Mouse (Mus musculus) C2C12 (cell line): ENCODE results near the gene Kat6b. TPM values are rescaled to one million over a fixed set of nuclear protein-coding genes. Genes with fewer than 3 reads are reported as not detected.

Experiments used
- H3K27me3 ChIP-seq: one replicate; pipeline ENCODE4 v1.6.1; 2011; ENCODE audit not compliant: control insufficient read depth, insufficient read depth, insufficient read length
- H3K36me3 ChIP-seq: one replicate; pipeline ENCODE4 v1.6.1; 2011; ENCODE audit not compliant: control insufficient read depth, insufficient read depth
- H3K4me3 ChIP-seq: one replicate; pipeline ENCODE4 v1.5.1; 2011; ENCODE audit warnings: mild to moderate bottlenecking, control low read depth; ENCODE audit not compliant: poor library complexity, insufficient read depth, severe bottlenecking
- H3K79me2 ChIP-seq: one replicate; pipeline ENCODE4 v1.6.1; 2011; ENCODE audit not compliant: control insufficient read depth, insufficient read depth
- H3K79me3 ChIP-seq: one replicate; pipeline ENCODE4 v1.6.1; 2011; ENCODE audit warnings: low read depth, control low read depth
- H3ac ChIP-seq: one replicate; pipeline ENCODE3; 2011; ENCODE audit warnings: low read depth; ENCODE audit not compliant: control insufficient read depth, insufficient read length
- CEBPB ChIP-seq: IDR thresholded peaks from one replicate; pipeline ENCODE4 v1.6.1; 2011; ENCODE audit warnings: low read depth, mild to moderate bottlenecking, control low read depth, moderate library complexity
- CTCF ChIP-seq: IDR thresholded peaks from one replicate; pipeline ENCODE4 v1.5.1; 2011; ENCODE audit not compliant: control insufficient read depth, insufficient read depth, insufficient read length
- FOSL1 ChIP-seq: IDR thresholded peaks from one replicate; pipeline ENCODE4 v1.8.0; 2011; ENCODE audit warnings: mild to moderate bottlenecking, low read length; ENCODE audit not compliant: poor library complexity, insufficient read depth, severe bottlenecking
- MAX ChIP-seq: IDR thresholded peaks from one replicate; pipeline ENCODE4 v1.6.1; 2011; ENCODE audit warnings: mild to moderate bottlenecking, control low read depth
- MYOD1 ChIP-seq: IDR thresholded peaks from one replicate; pipeline ENCODE4 v1.6.1; 2011; ENCODE audit warnings: low read depth; ENCODE audit not compliant: control insufficient read depth, insufficient read length
- MYOG ChIP-seq: IDR thresholded peaks from one replicate; pipeline ENCODE4 v1.6.1; 2011; ENCODE audit not compliant: control insufficient read depth, insufficient read length; ENCODE audit errors: extremely low read depth
- USF1 ChIP-seq: IDR thresholded peaks from one replicate; pipeline ENCODE4 v1.6.1; 2011; ENCODE audit warnings: low read depth, mild to moderate bottlenecking, control low read depth, moderate library complexity
- polyA plus RNA-seq: library from polyadenylated mRNA; unstranded; fragments of >200 nt; fragmentation: generic; extraction: Trizol; gene quantifications from one replicate; pipeline ENCODE4 v1.2.1, GENCODE M21; 2012; ENCODE audit warnings: missing spikeins

The Kat6b gene
- polyA plus RNA-seq, 1 experiment = 2.7 TPM

DNA sequence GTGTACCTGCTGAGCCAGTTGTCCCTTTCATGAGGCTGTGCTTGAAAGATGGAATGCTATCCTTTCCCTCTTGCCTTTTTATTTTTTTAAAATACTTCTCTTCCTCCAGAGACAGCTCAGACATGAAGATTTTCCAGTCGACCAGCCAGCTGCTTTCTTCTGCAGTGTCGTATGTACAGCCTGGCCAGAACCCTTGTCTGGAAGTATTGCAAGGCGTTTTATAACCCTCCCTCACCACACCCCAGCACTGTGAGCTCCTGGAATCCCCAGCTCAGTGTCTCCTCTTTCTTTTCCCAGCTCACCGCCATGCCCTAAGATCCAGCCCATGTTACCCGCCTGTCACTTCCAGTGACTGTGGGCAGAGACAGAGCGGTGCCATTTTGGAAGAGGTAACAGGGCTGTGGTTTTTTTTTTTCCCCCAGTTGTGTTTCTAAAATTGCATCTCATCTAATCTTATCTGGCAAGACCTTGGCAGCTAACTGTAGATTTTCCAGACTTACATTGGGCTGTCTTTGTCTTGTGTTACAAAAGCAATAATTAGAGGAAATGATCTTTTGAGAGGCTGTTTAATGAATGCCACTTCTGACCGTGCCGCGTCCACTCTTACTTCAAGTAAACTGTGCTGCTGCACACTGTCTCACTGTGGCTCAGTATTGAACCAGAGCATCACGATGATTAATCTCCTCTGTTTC, 77.4 kb downstream of the Kat6b start:
- no peak for TF ChIP-seq MYOG
- TF ChIP-seq CEBPB = no peak
- no peak for TF ChIP-seq MAX
- no peak overlapping the region for H3K4me3 ChIP-seq
- H3ac ChIP-seq = no peak overlapping the region
- H3K36me3 ChIP-seq = no peaks in the 10 kb centered on the region
- no peaks in the 10 kb centered on the region for H3K79me3 ChIP-seq
- peaks cover 14% of the 10 kb centered on the region for H3K79me2 ChIP-seq
- H3K27me3 ChIP-seq = no peaks in the 10 kb centered on the region

DNA sequence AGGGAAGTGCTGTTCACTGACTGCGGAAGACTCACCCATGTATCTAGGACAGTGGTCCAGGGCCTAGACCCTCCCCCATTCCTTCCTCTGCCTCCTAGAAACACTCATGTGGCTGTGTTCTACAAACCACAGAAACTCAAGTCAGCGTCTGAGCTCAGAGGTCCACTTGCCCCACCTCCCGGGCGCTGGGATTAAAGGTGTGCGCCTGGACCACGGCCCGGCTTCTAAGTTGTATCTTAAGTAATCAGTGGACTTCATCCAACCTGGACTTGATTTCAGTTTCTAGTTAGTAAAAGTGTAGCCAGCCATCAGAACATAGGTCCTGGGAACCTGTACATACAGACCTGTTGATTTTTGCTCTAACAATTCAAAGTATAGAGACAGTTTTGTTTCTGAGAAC, 78.2 kb downstream of the Kat6b start:
- H3K36me3 ChIP-seq = no peaks in the 10 kb centered on the region
- H3K79me3 ChIP-seq = no peaks in the 10 kb centered on the region
- no peak for TF ChIP-seq MYOD1
- no peak for TF ChIP-seq FOSL1
- no peak for TF ChIP-seq CEBPB
- TF ChIP-seq MAX = no peak
- no peak for TF ChIP-seq USF1
- no peak for TF ChIP-seq MYOG
- TF ChIP-seq CTCF = no peak
- H3K4me3 ChIP-seq = no peak overlapping the region
- no peaks in the 10 kb centered on the region for H3K27me3 ChIP-seq
- H3ac ChIP-seq = no peak overlapping the region
- peaks cover 14% of the 10 kb centered on the region for H3K79me2 ChIP-seq

DNA sequence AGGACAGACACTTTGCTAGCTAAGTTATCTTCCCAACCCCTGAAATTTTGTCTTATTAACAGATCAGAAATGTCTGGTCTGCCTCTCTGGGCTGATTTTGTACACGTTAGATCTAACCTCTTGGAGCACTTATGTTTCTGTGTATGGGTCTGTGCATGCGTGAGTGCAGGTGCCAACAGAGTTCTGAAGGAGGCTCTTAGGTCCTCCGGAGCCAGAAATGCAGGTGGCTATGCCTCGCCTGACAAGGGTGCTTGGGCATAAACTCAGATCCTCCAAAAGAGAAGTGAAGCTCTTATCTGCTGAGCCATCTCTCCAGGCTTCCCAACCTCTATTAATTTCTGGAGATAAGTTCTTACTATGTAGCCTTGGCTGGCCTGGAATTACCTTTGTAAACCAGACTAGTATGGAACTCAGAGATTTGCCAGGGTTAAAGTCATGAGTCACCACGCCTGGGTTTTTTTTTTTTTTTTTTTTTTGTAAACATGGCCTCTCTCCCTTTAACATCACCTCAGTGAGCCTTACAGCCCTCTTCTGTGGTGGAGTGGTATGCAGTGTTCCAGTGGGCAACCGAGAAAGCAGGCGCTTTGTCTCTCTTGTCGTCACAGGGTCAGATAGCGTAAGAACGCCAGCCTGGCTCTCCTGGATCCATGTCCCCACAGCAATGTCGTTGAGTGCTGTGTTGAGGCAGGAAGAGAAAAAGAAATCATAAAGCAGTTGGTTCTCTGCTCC, 79.4 kb downstream of the Kat6b start:
- no peaks in the 10 kb centered on the region for H3K27me3 ChIP-seq
- TF ChIP-seq MYOD1 = no peak
- no peak for TF ChIP-seq USF1
- TF ChIP-seq MYOG = no peak
- TF ChIP-seq MAX = no peak
- no peak for TF ChIP-seq CEBPB
- no peak for TF ChIP-seq CTCF
- TF ChIP-seq FOSL1 = no peak
- H3K79me2 ChIP-seq = peaks cover 13% of the 10 kb centered on the region
- H3K36me3 ChIP-seq = no peaks in the 10 kb centered on the region
- no peaks in the 10 kb centered on the region for H3K79me3 ChIP-seq
- H3K4me3 ChIP-seq = no peak overlapping the region
- H3ac ChIP-seq = no peak overlapping the region

GRCm38 (mm10) chr14:21561396-21562065, 80.3 kb downstream of the Kat6b start:
- H3K27me3 ChIP-seq = no peaks in the 10 kb centered on the region
- no peaks in the 10 kb centered on the region for H3K79me3 ChIP-seq
- H3ac ChIP-seq = no peak overlapping the region
- no peak for TF ChIP-seq FOSL1
- no peak for TF ChIP-seq MYOG
- TF ChIP-seq MYOD1 = no peak
- TF ChIP-seq MAX = no peak
- TF ChIP-seq CEBPB = no peak
- TF ChIP-seq CTCF = no peak
- no peak for TF ChIP-seq USF1
- H3K4me3 ChIP-seq = no peak overlapping the region
- no peaks in the 10 kb centered on the region for H3K36me3 ChIP-seq
- peaks cover 4% of the 10 kb centered on the region for H3K79me2 ChIP-seq

DNA sequence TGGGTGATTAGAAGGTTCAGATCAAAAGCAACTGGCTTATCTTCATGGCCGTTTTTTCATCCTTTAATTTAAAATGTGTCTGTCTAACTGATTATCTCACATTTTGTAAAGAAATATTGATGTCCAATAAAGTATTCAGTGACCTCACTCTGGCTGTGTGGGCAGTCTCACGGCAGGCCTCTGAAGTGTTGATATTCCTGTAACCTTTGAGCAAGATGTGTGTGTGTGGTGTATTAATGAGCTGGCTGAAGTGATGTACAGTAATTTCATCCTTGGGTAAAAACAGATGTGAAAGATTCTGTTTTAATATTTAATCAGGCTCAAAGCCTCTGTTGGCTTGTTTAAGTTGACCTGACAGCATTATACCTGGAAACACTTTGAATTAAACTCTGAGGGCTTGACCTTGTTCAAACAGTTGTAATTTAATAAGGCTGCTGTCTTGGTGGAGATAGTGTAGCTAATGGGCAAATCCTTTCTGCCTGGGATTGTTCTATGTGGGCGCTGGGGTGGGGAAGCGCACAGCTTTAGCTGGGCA, 82.4 kb downstream of the Kat6b start:
- TF ChIP-seq FOSL1 = no peak
- TF ChIP-seq MYOG = no peak
- no peak for TF ChIP-seq MAX
- no peak for TF ChIP-seq MYOD1
- no peak for TF ChIP-seq CTCF
- TF ChIP-seq CEBPB = no peak
- no peak for TF ChIP-seq USF1
- no peak overlapping the region for H3ac ChIP-seq
- no peaks in the 10 kb centered on the region for H3K27me3 ChIP-seq
- no peaks in the 10 kb centered on the region for H3K79me2 ChIP-seq
- no peaks in the 10 kb centered on the region for H3K36me3 ChIP-seq
- H3K4me3 ChIP-seq = no peak overlapping the region
- H3K79me3 ChIP-seq = no peaks in the 10 kb centered on the region
